Mouse (Mus musculus) liver, embryonic 12.5 days (tissue): ENCODE data around the gene Tdgf1. TPM values are rescaled to one million over a fixed set of nuclear protein-coding genes. Genes with fewer than 3 reads are reported as not detected.
A peak's percentile ranks its signal among the peaks of the same experiment; 100 is the strongest.

Experiments used
- ATAC-seq: fragments of 200-750 bp; cut with Nextera tagmentation; 2 replicates; pipeline ENCODE4 v1.8.0; 2017; ENCODE audit warnings: moderate number of reproducible peaks, mild to moderate bottlenecking, moderate library complexity
- H3K27ac ChIP-seq: fragments of 300-500 bp; sonication (generic); 2 replicates; pipeline ENCODE4 v1.5.1; 2016; ENCODE audit warnings: mild to moderate bottlenecking
- H3K27me3 ChIP-seq: fragments of 300-500 bp; sonication (generic); replicated peaks from 2 replicates; pipeline ENCODE4 v1.6.1; 2016; ENCODE audit warnings: mild to moderate bottlenecking, moderate library complexity
- H3K36me3 ChIP-seq: fragments of 300-500 bp; sonication (generic); 2 replicates; pipeline ENCODE4 v1.6.1; 2016; ENCODE audit warnings: mild to moderate bottlenecking, moderate library complexity
- H3K4me1 ChIP-seq: fragments of 300-500 bp; sonication (generic); 2 replicates; pipeline ENCODE4 v1.6.1; 2016
- H3K4me2 ChIP-seq: fragments of 300-500 bp; sonication (generic); 2 replicates; pipeline ENCODE4 v1.6.1; 2016; ENCODE audit warnings: mild to moderate bottlenecking, moderate library complexity
- H3K4me3 ChIP-seq: fragments of 300-500 bp; sonication (generic); 2 replicates; pipeline ENCODE4 v1.5.1; 2016; ENCODE audit warnings: mild to moderate bottlenecking, moderate library complexity
- H3K9ac ChIP-seq: fragments of 300-500 bp; sonication (generic); 2 replicates; pipeline ENCODE4 v1.6.1; 2016; ENCODE audit warnings: mild to moderate bottlenecking, moderate library complexity
- H3K9me3 ChIP-seq: fragments of 300-500 bp; sonication (generic); replicated peaks from 2 replicates; pipeline ENCODE4 v1.6.1; 2016; ENCODE audit warnings: mild to moderate bottlenecking, moderate library complexity
- WGBS: fragments of 180-500 bp; shearing (Covaris S2); methylation state at CpG from one replicate; pipeline ENCODE4 v1.1.7; 2016; ENCODE audit not compliant: insufficient replicate concordance; 5-methylcytosine and 5-hydroxymethylcytosine counted together
- polyA plus RNA-seq: library from polyadenylated mRNA; unstranded; fragments of >200 nt; fragmentation: Nextera tagmentation; extraction: Ambion mirVana; gene quantifications from 2 replicates; pipeline ENCODE4 v1.2.1, GENCODE M21; 2016

Tdgf1 gene
- polyA plus RNA-seq, 1 experiment from 2014 or later: not detected

- Histone ChIP-seq H3K4me3 (no peak overlapping the region), H3K9me3 (no peaks in the 10 kb centered on the region), H3K27ac (no peak overlapping the region), H3K9ac (no peak overlapping the region), H3K36me3 (no peaks in the 10 kb centered on the region), H3K4me2 (no peak overlapping the region), H3K27me3 (no peaks in the 10 kb centered on the region), H3K4me1 (no peaks in the 10 kb centered on the region)
- WGBS: 84% methylated on average over 11 of the region's 11 CpGs
- no peak for ATAC-seq
Measured at GRCm38 (mm10) chr9:110979411-110979810, 33.5 kb upstream of the Tdgf1 start.

GRCm38 (mm10) chr9:110965910-110966231 lies 19.9 kb upstream of the Tdgf1 start:
- ATAC-seq: no peak
- Histone ChIP-seq H3K27me3 (no peaks in the 10 kb centered on the region), H3K4me3 (no peak overlapping the region), H3K27ac (no peak overlapping the region), H3K9ac (no peak overlapping the region), H3K4me2 (no peak overlapping the region), H3K4me1 (no peaks in the 10 kb centered on the region), H3K36me3 (no peaks in the 10 kb centered on the region), H3K9me3 (no peaks in the 10 kb centered on the region)
- 71% methylated on average over 2 of the region's 2 CpGs for WGBS

GRCm38 (mm10) chr9:110965062-110965909 lies 19.3 kb upstream of the Tdgf1 start:
- Histone ChIP-seq H3K9ac (no peak overlapping the region), H3K4me3 (no peak overlapping the region), H3K4me2 (no peak overlapping the region), H3K36me3 (no peaks in the 10 kb centered on the region), H3K27ac (no peak overlapping the region), H3K27me3 (no peaks in the 10 kb centered on the region), H3K4me1 (no peaks in the 10 kb centered on the region), H3K9me3 (no peaks in the 10 kb centered on the region)
- no peak for ATAC-seq
- WGBS: 79% methylated on average over 22 of the region's 22 CpGs

GRCm38 (mm10) chr9:110963566-110964115 lies 17.7 kb upstream of the Tdgf1 start:
- Histone ChIP-seq H3K27me3 (no peaks in the 10 kb centered on the region), H3K4me1 (no peaks in the 10 kb centered on the region), H3K4me2 (no peak overlapping the region), H3K27ac (no peak overlapping the region), H3K36me3 (no peaks in the 10 kb centered on the region), H3K4me3 (no peak overlapping the region), H3K9me3 (no peaks in the 10 kb centered on the region), H3K9ac (no peak overlapping the region)
- 68% methylated on average over 8 of the region's 8 CpGs for WGBS
- no peak for ATAC-seq

GRCm38 (mm10) chr9:110961386-110961785 lies 15.4 kb upstream of the Tdgf1 start:
- Histone ChIP-seq H3K27me3 (no peaks in the 10 kb centered on the region), H3K4me3 (no peak overlapping the region), H3K9me3 (no peaks in the 10 kb centered on the region), H3K4me1 (no peaks in the 10 kb centered on the region), H3K27ac (no peak overlapping the region), H3K4me2 (no peak overlapping the region), H3K36me3 (no peaks in the 10 kb centered on the region), H3K9ac (no peak overlapping the region)
- WGBS: 91% methylated on average over 8 of the region's 8 CpGs
- ATAC-seq: no peak

GRCm38 (mm10) chr9:110960230-110961149 lies 14.5 kb upstream of the Tdgf1 start:
- H3K4me2 ChIP-seq: no peak overlapping the region
- 68% methylated on average over 13 of the region's 13 CpGs for WGBS
- no peaks in the 10 kb centered on the region for H3K4me1 ChIP-seq
- no peak overlapping the region for H3K27ac ChIP-seq
- H3K9me3 ChIP-seq: no peaks in the 10 kb centered on the region
- ATAC-seq: no peak
- H3K4me3 ChIP-seq: no peak overlapping the region
- H3K9ac ChIP-seq: no peak overlapping the region
- peaks cover 6% of the 10 kb centered on the region for H3K27me3 ChIP-seq
- no peaks in the 10 kb centered on the region for H3K36me3 ChIP-seq

GRCm38 (mm10) chr9:110959669-110960068 lies 13.7 kb upstream of the Tdgf1 start:
- ATAC-seq: no peak
- H3K27ac ChIP-seq: no peak overlapping the region
- H3K9me3 ChIP-seq: no peaks in the 10 kb centered on the region
- no peak overlapping the region for H3K4me2 ChIP-seq
- no peak overlapping the region for H3K4me3 ChIP-seq
- no peak overlapping the region for H3K9ac ChIP-seq
- H3K27me3 ChIP-seq: peaks cover 14% of the 10 kb centered on the region
- 63% methylated on average over 5 of the region's 5 CpGs for WGBS
- no peaks in the 10 kb centered on the region for H3K36me3 ChIP-seq
- H3K4me1 ChIP-seq: no peaks in the 10 kb centered on the region

GRCm38 (mm10) chr9:110955962-110956361 lies 10.0 kb upstream of the Tdgf1 start:
- H3K4me2 ChIP-seq: no peak overlapping the region
- H3K9ac ChIP-seq: no peak overlapping the region
- H3K36me3 ChIP-seq: no peaks in the 10 kb centered on the region
- peaks cover 27% of the 10 kb centered on the region for H3K27me3 ChIP-seq
- no peak overlapping the region for H3K27ac ChIP-seq
- H3K9me3 ChIP-seq: no peaks in the 10 kb centered on the region
- H3K4me3 ChIP-seq: no peak overlapping the region
- WGBS: 69% methylated on average over 6 of the region's 6 CpGs
- ATAC-seq: no peak
- peaks cover 11% of the 10 kb centered on the region for H3K4me1 ChIP-seq

GRCm38 (mm10) chr9:110954681-110955445 lies 8.9 kb upstream of the Tdgf1 start:
- no peak for ATAC-seq
- H3K4me2 ChIP-seq: no peak overlapping the region
- no peaks in the 10 kb centered on the region for H3K36me3 ChIP-seq

GRCm38 (mm10) chr9:110953550-110954461 lies 7.8 kb upstream of the Tdgf1 start:
- Histone ChIP-seq H3K4me1 (peaks cover 18% of the 10 kb centered on the region), H3K4me2 (peak overlapping the region; percentile 76), H3K36me3 (no peaks in the 10 kb centered on the region), H3K9me3 (no peaks in the 10 kb centered on the region), H3K27me3 (peaks cover 27% of the 10 kb centered on the region), H3K4me3 (peak overlapping the region; percentile 55), H3K27ac (no peak overlapping the region), H3K9ac (peak overlapping the region; percentile 44)
- ATAC-seq: peak; percentile 44
- WGBS: 2% methylated on average over 44 of the region's 44 CpGs

More at GRCm38 (mm10) chr9:110954681-110955445, 8.9 kb upstream of the Tdgf1 start:
- peaks cover 27% of the 10 kb centered on the region for H3K27me3 ChIP-seq
- no peaks in the 10 kb centered on the region for H3K9me3 ChIP-seq
- 40% methylated on average over 2 of the region's 2 CpGs for WGBS
- no peak overlapping the region for H3K4me3 ChIP-seq
- no peak overlapping the region for H3K9ac ChIP-seq
- H3K27ac ChIP-seq: no peak overlapping the region
- peaks cover 11% of the 10 kb centered on the region for H3K4me1 ChIP-seq
